Mouse (Mus musculus) natural killer cell, adult 2 months (primary cell): ENCODE data around the gene Ednra.

Experiments used
- DNase-seq, 2 experiments: peaks; one replicate each; pipeline ENCODE4 v3.0.0; 2022; ENCODE audit warnings: low spot score in 2 of 2

Gene Ednra

DNA sequence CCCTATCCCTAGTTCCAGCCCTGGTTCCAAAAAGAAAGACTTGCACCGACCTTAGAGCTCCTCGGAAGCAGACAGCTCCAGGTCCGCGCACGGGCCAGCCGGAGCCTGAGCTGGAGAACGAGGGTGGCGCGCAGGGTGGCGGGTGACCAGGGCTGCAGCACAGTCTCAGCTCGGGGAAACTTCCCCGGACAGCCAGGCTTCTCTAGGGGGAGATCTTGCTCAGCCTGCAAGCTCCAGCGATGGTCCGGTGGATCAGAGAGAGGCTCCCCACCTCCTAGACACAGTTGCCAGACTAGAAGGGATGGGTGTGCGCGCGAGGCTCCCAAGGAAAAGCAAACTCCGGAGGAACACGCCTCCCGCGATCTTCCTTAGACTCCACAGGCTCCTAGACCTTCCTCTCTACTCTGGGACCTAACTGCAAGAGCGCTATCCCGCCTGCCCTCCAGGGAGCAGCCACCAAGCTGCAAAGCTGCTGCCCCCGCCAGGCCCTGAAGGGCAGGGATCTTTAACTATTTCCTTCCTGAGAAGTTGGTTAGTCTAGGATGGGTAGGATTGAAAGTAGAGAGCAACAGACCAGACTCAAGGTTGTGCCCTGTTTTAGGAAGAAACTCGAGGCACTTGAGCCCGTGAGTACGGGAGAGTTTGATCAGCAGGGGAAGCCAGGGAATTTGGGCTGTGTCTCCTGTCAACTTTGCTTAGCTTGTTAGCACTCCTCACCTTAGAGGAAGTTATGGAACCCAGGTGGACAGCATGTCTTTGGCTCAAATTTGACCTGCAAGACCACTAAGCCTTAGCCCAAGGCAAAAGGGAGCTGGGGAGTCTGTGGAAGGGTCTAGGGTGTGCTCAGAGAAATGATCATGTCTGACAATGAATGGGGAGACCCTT, at the start of gene Ednra:
Ednra (minus strand) TSS at position 419 of the 885 bp plus-strand sequence.
- no peak for DNase-seq

DNA sequence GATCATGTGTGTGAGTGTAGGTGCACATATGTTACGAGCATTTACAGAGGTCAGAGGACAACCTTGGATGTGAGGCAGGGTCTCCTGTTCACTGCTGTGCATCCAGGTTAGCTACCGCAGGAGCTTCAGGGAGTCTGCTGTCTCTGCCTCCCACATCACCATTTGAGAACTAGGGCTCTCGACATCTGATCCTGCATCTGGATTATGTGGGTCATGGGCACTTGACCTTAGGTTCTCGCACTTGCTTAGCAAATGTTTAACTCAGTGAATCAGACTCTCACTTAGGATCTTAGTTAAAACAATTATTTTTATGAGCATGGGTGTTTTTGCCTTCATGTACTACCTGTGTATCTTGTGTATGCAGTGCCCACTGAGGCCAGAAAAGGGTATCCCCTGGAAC, 49.6 kb upstream of the Ednra start:
- no peak for DNase-seq

DNA sequence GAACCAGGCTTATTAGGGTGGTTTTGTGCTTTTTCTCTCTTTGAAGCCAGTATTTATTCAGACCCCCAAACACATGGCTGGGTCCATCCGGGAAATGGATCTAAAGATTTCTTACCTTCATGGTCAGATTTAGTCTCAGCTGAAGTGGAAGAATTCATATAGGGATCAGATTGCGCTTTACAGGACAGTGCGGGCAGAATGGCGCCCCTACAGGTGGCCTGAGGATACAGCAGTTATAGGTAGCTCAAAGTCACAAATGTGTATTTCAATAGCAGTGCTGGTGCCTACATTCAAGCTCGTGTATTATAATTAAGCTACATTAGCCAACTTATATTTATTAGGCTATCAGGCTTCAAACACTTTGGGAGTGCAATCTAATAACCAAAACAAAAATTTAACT, 49.0 kb upstream of the Ednra start:
- DNase-seq: no peak

DNA sequence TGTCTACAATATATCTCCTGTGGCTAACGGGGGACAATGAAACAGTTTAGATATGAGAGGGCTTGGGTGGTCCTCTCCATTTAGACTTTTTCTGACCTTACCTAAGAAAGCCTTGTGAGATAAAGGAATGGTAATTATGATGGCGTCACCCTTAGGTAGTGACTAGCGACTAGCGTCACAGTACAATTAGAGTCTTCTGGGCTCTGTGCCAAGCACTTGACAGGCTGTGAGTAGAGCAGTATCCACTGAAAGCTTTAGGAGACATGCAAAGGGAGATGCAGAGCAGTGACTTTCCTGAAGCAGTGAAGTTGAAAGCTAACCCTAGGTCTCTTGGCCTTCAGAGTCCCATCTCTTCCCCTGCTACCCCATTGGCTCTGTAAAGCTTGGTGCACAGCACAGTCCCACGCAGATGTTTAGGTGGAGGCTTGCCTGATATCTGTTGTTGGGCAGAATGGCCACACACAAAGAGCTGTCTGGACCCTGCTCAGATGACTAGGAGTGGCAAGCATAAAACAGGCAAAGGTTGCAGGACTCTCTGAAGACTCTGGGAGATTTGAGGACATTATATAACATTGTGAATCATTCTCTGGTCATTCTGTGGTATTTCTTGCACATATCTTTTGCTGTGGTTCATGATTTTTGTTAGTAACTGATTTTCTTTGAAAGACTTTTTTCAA, 48.1 kb upstream of the Ednra start:
- no peak for DNase-seq

DNA sequence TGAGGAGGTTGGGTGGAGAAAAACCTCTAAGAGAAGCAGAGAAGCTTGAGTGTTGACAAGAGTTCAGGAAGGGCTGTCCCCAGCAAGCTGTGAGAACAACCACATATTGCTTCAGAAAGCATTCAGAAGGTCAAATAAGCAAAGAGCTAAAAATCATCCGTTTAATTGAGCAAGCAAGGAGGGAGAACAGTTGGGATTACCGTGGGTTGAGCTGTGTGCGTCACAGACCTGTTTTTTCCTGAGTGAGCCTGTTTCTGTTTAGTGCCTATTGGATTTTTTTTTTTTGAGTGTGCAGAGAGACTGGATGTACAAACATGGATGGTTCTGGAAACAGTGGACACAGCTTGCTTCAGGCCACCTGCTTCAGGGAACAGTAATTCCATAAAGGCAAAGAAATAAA, 46.7 kb upstream of the Ednra start:
- no peak for DNase-seq

DNA sequence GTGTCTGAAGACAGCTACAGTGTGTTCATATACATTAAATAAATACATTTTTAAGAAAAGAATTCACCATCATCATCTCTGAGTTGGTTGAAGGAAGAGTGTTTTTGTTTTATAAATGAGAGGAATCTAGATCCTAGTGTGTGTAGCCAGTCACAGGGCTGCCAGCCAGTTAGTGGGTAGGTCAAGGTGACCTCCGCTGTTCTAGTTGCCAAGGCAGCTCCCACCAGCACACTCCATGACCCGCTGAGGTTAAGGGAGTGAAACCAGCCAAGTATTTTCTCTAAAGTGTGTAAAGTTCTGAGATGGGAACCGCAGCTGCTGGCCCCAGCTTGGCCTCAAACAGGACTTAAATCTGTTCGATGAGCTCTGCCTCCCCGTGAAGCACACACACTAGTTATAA, 44.7 kb upstream of the Ednra start:
- no peak for DNase-seq

DNA sequence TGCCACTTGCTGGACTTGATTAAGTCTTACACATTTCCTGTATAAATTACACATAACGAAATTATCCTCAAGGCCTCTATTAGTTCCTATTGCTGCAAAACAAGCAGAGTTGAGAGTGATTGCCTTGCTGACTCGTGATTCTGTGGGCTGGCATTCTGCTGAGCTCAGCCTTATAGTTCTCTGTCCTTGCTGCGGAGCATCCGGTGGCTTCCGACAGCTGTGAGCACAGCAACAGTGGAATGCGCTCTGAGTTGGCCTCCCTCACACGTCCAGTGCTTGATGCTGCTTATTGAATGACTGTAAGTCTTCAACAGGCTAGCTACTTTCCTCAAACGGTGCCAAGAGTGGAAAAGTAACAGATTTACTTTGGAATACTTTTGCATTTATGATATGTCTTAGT, 40.0 kb upstream of the Ednra start:
- no peak for DNase-seq

DNA sequence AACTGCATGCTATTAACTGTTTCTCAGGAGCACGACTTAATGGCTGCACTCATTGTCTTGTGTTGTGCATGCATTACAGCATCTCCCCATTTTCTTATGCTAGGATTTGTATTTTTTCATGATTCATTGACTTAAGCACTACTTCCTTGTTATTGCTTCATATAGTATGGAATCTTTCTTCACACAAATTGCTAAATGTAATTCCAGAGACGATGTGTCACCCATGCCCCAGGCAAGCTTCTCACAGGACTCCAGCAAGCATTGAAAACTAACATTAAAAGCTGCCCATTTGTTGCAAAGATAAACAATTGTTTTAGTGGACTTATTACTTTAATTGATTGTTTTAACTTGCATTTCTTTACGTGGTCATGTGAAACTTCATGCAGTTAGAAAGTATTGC, 38.7 kb upstream of the Ednra start:
- no peak for DNase-seq

DNA sequence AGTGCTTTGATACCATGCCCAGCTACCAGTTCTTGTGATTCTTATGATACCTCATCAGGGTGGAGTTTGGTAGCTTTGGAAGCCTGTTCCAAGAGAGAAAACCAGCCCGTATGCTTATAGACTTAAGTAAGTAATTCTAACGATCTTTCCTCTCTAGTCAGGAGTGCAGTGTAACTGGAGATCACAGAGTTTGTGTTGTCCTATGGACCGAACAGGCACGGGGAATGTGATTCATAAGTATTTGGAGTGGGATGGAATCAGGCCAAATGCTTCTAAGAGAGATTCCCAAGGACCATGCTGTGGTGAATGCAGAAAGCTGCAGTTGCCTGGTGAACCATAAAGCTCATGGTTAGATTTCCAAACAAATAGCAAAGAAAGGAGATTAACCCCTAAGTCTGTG, 31.2 kb upstream of the Ednra start:
- no peak for DNase-seq

DNA sequence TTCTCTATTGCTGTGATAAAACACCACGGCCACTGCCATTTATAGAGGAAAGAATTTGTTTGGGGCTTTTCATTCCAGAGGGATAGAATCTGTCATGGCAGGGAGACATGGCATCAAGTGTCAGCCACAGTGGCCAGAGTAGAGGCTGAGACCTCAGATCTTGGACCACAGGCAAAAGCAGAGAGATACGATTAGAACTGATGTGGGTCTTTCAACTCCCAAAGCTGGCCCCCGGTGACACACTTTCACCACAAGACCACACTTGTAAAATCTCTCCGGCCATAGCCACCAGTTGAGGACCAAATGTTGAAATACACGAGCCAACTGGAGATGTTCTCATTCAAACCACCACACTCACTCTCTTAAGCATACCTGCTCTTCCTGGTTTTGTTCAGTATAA, 29.5 kb upstream of the Ednra start:
- no peak for DNase-seq

DNA sequence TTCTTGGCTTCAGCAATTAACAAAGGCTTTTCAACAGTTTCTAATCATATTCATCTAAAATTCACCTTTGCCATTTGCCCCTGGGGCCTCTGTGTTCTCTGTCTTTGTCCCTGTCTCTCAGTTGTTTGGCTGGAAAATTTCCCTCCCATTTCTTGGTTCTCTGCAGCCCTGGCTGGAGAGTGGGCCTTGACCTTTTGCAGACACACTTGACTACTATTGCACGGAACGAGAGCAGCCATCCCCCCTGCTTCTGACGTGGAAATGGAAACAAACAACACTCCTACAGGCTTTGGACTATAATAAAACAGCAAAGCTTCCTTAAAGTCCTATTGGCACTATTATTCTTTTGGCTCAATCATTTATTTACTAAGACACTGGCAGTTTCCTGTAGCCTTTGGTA, 27.8 kb upstream of the Ednra start:
- DNase-seq: no peak

DNA sequence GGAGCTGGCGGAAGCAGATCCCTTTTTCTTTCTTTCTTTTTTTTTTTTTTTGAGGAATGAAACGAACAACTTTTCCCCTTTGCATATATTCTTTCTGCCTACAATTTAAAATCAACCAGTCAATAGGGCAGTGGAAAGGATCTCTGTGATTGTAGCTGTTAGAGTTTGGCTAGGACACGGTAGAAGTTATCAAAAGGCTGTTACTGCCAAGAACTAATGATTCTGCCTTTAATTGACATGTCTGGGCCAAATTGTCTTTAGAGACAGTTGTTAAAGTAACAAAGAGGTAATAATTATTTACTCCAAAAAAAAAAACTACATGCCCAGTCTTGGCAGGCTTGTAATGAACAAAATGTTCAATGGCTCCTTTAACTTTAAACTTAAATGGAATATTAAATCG, 26.1 kb upstream of the Ednra start:
- no peak for DNase-seq

DNA sequence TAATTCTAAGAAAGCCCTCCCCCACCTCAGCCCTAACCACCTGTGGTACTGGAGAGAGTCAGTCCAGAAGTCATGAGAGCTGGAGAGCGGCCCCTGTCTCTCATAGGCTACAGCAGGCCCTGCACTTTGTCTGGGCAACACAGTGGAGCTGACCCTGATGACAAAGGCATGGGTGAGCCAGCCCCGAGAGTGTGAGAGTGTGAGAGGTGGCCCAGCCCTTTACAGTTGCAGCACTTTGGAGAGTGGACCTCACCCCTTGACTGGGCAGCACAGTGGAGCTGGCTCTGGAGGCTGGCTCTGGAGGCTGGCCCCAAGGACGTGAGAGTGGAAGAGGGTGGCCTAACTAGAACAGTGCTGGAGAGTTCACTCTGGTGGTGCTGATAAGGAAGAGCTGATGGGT, 20.2 kb upstream of the Ednra start:
- no peak for DNase-seq

DNA sequence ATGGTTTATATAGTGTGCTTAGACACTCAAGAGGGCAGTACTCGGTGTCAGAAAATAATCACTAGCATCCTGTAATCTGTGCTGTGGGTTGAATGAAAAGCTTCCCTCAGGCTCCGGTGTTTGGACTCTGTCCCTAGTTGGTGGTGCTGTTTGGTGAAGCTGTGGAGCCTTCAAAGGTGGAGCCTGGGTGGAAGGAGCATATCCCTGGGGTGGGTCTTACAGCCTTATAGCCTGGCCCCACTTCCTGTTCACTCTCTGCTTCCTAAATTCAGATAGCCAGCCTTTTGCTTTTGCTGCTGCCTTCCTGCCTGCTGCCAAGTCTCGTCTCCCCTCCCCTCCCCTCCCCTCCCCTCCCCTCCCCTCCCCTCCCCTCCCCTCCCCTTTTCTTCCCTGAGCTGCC, 18.1 kb upstream of the Ednra start:
- no peak for DNase-seq

DNA sequence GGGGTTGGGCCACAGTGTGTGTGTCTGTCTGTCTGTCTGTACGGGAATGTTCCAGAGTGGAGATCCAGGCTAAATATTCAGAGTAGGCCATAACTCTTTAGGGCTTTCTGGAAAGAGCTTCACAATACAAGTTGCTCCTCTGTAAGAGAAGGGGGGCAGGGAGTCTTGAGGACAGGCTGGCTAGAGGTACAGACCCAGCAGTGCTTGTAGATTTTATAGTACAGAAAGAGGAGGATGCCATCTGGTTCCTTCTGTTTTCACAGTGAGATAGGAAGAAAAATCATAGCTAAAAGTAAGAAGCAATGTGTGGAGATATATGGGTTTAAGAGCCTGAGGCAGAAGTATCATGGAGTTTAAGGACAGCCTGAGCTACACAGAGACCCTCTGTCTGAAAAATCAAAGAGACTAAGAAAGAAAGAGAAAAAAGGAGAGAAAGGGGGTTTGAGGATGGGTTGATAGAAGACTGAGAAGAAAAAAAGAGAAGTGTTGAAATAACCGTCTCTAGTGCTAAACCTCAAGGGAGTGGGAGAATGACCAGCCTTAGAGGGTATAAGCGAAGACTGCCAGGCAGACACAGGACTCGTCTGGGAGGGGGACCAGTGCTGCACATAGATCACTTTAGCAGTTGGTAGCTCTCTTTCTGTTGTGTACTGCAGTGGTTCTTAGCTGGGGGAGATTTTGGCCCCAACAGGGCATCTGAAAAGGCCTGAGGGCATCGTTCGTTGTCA, 16.9 kb upstream of the Ednra start:
- no peak for DNase-seq

DNA sequence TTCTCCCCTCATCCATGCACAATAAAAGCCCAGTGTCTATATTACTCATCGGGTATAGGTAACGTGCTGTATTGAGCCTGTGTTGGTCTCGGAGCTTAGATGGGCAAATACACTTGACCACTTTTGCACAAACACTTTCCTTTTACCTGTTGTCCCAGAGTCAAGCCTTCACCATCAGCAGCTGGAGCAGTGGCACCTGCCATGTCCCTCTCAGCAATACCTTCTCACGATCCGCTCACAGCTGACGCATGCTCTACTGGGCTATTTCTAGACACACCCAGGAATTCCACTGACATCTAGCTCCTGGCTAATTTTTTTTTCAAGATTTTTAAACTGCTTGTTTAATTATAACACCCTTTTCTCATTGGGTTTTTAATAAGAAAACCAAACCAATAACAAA, 14.2 kb upstream of the Ednra start:
- no peak for DNase-seq

DNA sequence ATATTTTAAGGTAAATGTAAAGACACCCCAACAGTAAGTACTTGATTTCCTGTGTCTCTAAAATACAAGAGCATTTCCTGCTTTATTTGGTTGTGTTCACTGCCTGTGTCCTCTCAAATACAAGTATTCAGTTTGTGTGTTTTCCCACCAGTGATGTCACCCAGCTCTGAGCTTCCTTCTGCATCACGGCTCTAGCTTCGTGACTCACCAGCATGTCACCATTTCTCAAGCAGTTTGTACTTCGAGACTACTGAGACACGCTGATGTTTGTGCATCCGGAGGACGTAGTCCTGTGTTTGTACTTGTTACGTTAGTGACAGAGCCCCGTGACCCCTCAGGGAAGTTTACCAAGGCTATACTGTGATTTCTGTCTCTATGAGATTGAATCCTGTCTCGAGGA, 13.1 kb upstream of the Ednra start:
- no peak for DNase-seq

DNA sequence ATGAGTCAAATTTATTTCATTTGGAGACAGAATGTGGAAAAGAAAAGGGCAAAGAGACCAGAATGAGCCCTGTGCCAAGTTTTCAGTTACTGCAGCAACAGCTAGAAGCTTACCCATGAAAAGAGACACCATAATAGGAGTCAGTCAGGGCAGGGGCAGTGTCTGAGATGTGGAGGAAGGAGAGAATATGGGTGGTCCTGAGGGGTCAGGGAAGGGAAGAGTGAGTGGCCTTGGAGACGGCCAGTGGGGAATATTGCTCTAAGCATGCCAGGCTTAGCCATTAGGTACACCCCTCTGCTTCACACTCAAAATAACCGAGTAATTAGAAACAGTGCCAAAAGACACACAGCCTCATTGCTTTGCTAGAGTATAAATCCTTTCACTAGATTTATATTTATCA, 9.5 kb upstream of the Ednra start:
- DNase-seq: no peak

DNA sequence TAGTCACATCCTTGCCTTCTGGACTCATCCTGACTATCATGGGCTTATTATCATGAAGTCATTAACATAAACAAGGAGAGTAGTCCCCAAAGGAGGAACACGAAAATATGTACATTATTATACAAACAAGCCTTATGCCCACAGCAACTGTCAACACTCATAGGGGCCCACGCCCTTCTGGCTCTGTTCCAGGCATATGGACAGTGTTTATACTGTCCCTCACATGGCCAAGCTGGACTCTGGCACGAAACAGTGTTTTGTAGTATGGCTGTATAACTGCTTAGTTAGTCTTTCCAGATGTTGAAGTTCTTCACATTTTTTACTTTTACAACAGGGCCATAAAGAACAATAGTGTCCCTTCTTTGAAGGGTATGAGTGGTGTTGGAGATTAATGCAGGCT, 8.7 kb upstream of the Ednra start:
- no peak for DNase-seq

DNA sequence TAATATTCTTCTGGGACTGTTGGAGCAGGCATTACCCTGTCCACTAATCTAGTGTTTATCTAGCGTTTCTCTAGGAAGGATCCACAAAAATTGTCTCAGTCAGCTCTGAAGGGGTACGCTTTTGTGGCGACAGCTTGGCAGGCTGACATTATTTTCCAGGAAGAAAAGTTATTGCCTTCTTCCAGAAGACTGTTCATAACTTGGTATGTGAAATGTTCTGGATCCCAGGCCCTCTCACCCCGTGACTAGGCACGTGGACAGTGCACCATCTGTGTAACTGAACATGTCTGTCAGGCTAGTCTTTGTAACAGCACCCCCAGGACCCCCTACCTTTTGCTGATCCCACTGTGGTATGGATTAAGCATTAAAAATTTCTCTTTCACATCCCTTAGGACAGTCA, 1.1 kb upstream of the Ednra start:
- no peak for DNase-seq

DNA sequence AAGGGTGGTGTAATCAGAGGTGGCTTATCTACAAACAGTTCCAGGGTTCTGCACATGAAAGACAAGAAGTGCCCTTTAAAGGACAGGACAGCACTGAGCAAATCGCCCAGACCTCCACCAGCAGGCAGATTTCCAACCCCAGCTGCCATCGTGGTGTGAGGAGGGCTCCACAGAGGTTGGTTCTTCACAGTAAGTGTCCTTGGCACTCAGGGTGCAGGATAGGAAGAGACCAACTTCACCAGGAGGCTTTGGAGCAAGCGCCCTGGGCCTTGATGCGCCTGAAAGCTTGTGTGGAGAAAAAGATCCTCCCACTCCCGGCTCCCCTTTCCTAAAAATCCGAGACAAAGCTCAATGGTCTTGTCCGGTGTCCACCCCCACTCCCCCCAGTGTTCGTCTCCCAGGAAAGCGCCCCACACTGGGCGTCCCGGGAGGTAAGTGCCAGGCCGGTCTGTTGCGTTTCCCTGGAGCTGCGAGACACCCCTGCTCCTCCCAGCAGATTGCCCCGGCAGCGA, 674 bp downstream of the Ednra start:
- DNase-seq: no peak

DNA sequence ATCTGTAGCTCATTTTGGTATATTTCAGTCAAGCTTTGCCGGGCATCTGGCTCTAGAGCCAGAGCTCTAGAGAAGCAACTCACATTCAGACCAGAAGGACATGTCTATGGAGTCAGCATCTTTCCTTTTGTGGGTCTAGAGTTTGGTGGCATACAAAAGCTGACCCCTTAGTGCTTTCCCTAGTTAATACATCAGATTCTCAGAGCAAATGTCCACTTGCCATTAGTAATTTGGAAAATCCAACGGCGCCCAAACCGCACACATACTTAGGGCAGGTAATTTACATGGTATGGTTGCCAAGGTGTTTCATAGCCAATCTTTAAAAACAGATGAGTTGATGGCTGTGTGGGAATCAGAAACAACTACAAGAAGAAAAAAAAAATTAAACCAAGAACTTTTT, 1.2 kb downstream of the Ednra start:
- DNase-seq: no peak

DNA sequence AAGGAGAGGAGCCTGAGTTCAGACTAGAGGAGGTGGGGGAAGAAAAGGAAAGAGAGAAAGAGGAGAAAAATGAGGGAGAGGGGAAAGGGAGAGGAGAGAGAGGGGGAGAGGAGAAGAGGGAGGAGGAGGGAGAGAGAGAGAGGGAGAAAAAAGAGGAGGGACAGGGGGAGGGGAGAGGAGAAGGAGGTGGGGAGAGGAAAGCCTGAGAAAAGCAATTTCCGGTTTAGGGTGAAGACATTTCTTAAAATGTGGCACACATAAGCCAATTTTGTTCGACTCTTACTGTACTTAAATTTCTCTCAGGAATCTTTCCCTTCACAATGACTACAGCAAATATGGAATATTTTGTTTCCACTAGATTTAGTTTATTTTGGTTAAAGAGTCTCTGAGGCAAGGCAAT, 5.3 kb downstream of the Ednra start:
- no peak for DNase-seq
